Mouse (Mus musculus) E14TG2a.4 (cell line): Measurements from ENCODE around the gene Kcnt2.

Experiments used
- H3K27me3 ChIP-seq: 2 replicates; pipeline ENCODE4 v1.6.1; 2014; ENCODE audit warnings: low read length, control low read depth; ENCODE audit not compliant: insufficient read depth
- H3K36me3 ChIP-seq: 2 replicates; pipeline ENCODE4 v1.6.1; 2014; ENCODE audit warnings: low read length, control low read depth; ENCODE audit not compliant: insufficient read depth
- H3K4me1 ChIP-seq: replicated peaks from 2 replicates; pipeline ENCODE4 v1.6.1; 2014; ENCODE audit warnings: low read depth, low read length, control low read depth
- H3K4me3 ChIP-seq: replicated peaks from 2 replicates; pipeline ENCODE4 v1.5.1; 2014; ENCODE audit warnings: mild to moderate bottlenecking, low read length
- H3K9me3 ChIP-seq: 2 replicates; pipeline ENCODE4 v1.6.1; 2014; ENCODE audit warnings: low read length, control low read depth
- CTCF ChIP-seq: conservative IDR thresholded peaks from 2 replicates; pipeline ENCODE4 v1.5.1; 2014; ENCODE audit warnings: low read length
- NANOG ChIP-seq: IDR thresholded peaks from 2 replicates; pipeline ENCODE4 v1.6.1; 2014; ENCODE audit warnings: borderline replicate concordance, low read length, mixed read lengths
- POU5F1 ChIP-seq: IDR thresholded peaks from 2 replicates; pipeline ENCODE4 v1.6.1; 2014; ENCODE audit warnings: low read length, borderline replicate concordance

Kcnt2 gene

DNA sequence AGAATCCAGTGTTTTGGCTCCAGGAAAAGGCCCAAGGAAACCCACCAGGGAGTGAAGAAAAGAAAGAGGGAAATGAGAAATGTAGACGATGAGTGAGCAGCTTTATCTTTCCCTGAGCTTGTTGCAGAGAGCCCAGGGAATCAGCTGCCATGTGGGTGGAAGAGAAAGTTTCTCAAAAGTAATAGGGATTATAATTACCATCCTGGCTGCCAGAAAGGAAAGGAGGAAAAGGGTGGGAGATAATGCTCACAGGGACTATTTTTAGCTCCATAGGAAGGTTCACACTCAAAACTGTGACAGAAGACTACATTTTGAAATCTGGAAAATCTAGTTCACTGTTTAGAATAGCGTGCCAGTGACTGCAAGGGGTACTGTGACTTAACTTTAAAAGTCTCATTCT, 243.9 kb downstream of the Kcnt2 start:
- no peaks in the 10 kb centered on the region for H3K9me3 ChIP-seq
- no peaks in the 10 kb centered on the region for H3K27me3 ChIP-seq
- no peak overlapping the region for H3K4me3 ChIP-seq
- TF ChIP-seq POU5F1 (no peak), CTCF (no peak), NANOG (no peak)
- H3K36me3 ChIP-seq, result no peaks in the 10 kb centered on the region
- no peaks in the 10 kb centered on the region for H3K4me1 ChIP-seq

DNA sequence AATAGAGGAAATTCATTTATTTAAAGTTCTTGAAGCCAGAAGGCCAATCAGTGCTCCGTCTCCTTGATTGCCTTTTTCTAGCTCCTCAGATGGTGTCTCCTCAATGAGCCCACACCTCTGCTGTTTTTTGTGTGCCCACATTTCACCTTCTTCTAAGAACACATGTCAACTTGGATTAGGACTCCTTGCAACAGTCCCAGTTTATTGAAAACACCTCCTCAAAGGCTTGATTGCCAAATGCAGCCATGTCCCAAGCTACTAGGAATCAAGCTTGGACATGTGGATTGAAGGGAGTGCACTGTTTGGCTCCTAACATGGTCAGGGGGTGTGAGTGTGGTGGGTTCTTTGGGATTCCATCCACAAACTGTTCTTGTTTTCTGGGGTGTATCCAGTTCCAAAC, 245.4 kb downstream of the Kcnt2 start:
- H3K4me3 ChIP-seq, result no peak overlapping the region
- no peaks in the 10 kb centered on the region for H3K36me3 ChIP-seq
- H3K9me3 ChIP-seq, result no peaks in the 10 kb centered on the region
- no peaks in the 10 kb centered on the region for H3K27me3 ChIP-seq
- TF ChIP-seq CTCF (no peak), NANOG (no peak), POU5F1 (no peak)
- H3K4me1 ChIP-seq, result no peaks in the 10 kb centered on the region

DNA sequence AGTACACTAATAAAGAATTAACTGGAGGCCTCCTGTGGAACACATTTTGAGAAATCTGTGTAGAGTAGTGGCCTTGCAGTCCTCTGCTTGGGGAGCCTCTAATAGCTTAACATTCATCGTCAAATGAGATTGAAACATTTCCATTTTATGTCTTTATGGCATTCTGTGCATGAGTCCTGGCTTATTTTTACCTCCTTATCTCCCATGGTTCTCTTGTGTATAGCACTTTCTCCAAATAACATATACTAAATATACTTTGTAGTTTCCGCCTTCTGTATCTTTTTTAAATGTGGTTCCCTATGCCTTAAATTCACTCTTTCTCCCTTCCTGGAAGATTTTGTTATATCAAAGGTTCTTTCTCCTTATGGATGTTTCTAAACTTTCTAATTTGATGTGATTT, 246.3 kb downstream of the Kcnt2 start:
- Histone ChIP-seq H3K27me3 (no peaks in the 10 kb centered on the region), H3K4me1 (no peaks in the 10 kb centered on the region), H3K36me3 (no peaks in the 10 kb centered on the region), H3K9me3 (no peaks in the 10 kb centered on the region), H3K4me3 (no peak overlapping the region)
- TF ChIP-seq NANOG, result no peak
- TF ChIP-seq CTCF, result no peak

DNA sequence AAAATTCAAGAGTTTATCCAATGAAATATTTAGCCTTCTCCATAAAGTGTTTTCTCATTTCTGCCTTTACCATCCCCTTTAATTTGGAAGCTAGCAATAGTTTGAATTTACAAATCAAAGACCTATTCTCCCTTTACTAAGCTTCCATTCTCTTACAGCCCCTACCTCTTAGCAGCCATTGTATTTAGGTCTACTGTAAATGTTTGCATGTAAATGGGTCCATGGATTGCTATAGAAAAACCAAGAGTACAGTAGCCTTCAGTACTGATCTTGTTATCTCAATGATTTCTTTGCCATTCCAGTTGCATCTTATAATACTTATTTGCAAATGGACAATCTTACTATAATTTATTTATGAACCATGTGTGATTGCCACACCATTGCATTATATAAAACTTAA, 267.5 kb downstream of the Kcnt2 start:
- Histone ChIP-seq H3K36me3 (no peaks in the 10 kb centered on the region), H3K4me1 (peaks cover 12% of the 10 kb centered on the region), H3K4me3 (no peak overlapping the region), H3K27me3 (no peaks in the 10 kb centered on the region), H3K9me3 (no peaks in the 10 kb centered on the region)
- peak; percentile 54; the same call in 1 of the 2 replicates for TF ChIP-seq POU5F1
- TF ChIP-seq NANOG, result peak; percentile 78
- no peak for TF ChIP-seq CTCF

DNA sequence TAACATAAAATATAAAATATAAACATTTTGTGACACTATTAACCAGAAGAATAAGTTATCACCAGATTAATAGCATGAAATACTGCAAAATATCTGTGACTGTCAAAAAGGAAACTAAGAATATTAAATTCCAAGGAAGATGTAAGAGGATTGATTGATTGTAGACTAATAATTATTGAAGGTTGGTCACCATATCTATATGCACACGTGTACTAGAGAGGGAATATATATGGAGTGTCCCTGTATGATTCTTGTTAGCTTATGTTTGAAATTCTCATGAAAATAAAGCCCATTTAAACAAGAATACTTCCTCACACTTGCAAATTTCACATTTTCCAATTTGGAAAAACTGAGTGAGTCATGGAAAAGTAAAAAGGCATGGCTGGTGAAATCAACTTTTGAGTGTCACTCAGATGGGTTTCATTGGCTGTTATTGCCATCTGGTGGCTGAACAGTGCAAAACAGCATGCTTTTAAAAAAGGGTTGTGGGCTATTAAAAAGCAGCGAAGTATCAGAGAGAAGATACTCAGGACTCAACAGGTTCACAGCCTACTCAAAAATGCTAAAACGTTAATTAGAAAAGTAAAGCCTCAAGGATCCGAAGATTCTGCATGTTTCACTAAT, 285.4 kb downstream of the Kcnt2 start:
- Histone ChIP-seq H3K36me3 (no peaks in the 10 kb centered on the region), H3K4me1 (no peaks in the 10 kb centered on the region), H3K9me3 (no peaks in the 10 kb centered on the region), H3K27me3 (no peaks in the 10 kb centered on the region), H3K4me3 (no peak overlapping the region)
- TF ChIP-seq POU5F1 (no peak), NANOG (no peak), CTCF (peak; percentile 69)

DNA sequence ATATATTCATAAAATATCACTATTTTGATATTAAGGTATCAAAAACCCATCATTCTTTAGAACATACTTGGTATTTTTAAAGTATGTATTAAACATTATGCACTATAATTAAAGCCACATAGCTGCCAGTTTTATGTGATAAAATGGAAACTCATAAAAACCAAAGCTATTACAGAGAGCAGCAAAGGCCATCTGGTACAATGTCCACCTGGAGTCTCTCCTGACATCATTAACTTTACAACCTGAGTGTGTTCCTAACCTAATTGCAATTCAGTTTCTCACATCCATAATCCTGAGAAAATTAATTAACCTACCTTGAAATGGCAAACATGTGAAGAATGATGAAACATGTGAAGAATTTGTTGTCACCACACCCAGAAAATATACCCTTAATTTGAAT, 288.9 kb downstream of the Kcnt2 start:
- H3K4me1 ChIP-seq, result no peaks in the 10 kb centered on the region
- H3K36me3 ChIP-seq, result no peaks in the 10 kb centered on the region
- no peak for TF ChIP-seq NANOG
- no peak for TF ChIP-seq POU5F1
- TF ChIP-seq CTCF, result no peak
- no peaks in the 10 kb centered on the region for H3K27me3 ChIP-seq
- no peak overlapping the region for H3K4me3 ChIP-seq
- no peaks in the 10 kb centered on the region for H3K9me3 ChIP-seq

DNA sequence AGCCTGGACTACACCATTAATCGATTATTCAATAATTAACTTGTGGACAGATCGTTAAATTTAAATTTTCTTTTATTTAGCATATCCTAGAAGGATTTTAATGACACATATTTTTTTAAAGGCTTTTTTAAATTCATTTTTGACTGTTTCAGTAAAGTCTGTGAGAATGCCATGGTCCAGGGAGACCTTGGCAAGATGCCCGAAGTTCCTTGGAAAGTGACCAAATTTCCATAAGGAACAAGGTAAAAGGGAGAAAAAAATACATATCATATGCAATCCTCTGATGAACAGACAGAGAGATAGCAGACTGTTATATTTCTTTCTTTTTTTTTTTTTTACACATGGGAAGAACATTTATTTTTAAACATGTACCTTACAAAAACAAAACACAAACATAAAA, 296.1 kb downstream of the Kcnt2 start:
- H3K36me3 ChIP-seq, result no peaks in the 10 kb centered on the region
- peaks cover 2% of the 10 kb centered on the region; the same call in 1 of the 2 replicates for H3K4me1 ChIP-seq
- TF ChIP-seq CTCF (no peak), POU5F1 (no peak), NANOG (no peak)

DNA sequence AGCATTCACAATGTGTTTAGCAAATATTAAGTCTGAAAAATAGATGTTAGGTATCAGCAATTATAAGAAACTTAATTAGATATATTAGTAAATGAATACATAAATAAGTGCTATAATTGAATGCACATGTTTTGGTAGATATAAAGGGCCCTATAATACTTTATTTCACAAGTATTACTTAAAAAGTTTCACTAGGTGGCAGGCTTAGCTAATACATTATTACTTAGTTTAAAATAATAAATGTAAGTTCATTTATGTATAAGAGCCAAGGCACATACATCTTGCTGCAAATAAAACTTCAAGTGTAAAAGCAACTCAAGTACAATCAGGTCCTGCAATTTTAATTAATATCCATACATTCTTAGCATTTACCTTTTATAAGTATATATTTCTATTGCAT, 302.8 kb downstream of the Kcnt2 start:
- Histone ChIP-seq H3K9me3 (no peaks in the 10 kb centered on the region), H3K4me3 (no peak overlapping the region), H3K27me3 (no peaks in the 10 kb centered on the region), H3K36me3 (no peaks in the 10 kb centered on the region), H3K4me1 (0 out of 2 replicates have a peak, but pooled peaks cover under 1% of the 10 kb centered on the region)
- TF ChIP-seq CTCF (no peak), NANOG (no peak), POU5F1 (no peak)

More for the DNA sequence above, 296.1 kb downstream of the Kcnt2 start:
- H3K4me3 ChIP-seq, result no peak overlapping the region
- no peaks in the 10 kb centered on the region for H3K9me3 ChIP-seq
- no peaks in the 10 kb centered on the region for H3K27me3 ChIP-seq

DNA sequence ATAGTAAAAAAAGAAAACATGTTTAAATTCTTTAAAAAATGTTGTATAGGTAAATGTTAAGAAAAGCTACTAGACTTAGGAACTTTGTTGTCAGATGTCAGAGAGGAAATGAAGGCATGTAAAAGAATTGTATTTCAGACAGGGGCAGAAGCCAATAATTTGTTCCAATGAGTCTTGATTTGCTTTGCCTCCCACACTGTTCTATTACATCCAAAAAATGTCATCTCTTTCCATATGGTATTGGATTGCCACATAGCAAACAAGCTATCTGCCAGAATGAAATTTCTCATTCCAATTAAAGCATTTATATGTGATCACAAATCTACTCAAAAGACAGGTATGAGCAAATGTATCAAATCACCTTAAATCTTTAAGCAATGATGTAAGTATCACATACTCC, 314.8 kb downstream of the Kcnt2 start:
- no peaks in the 10 kb centered on the region for H3K27me3 ChIP-seq
- H3K9me3 ChIP-seq, result no peaks in the 10 kb centered on the region
- H3K4me1 ChIP-seq, result no peaks in the 10 kb centered on the region
- H3K36me3 ChIP-seq, result no peaks in the 10 kb centered on the region
- TF ChIP-seq CTCF (no peak), POU5F1 (no peak), NANOG (no peak)
- H3K4me3 ChIP-seq, result no peak overlapping the region
